Comparison of ENCODE assay signal across 9 mouse cellular contexts in genomic region chr2:118743261-118743943, GRCm38 (mm10). TPM values are rescaled to one million over a fixed set of nuclear protein-coding genes. Genes with fewer than 3 reads are reported as not detected.
DNase-seq lines count a peak whose midpoint lies in the region; ATAC-seq and TF ChIP-seq lines count a peak whose summit lies in the region.
"Had no signal": no experiment of that assay in that cellular context is flagged by ENCODE, and none has a peak within 500 bp of the region (broad histone marks: within the 10 kb centered on the region; RNA-seq: fewer than 3 reads in every experiment).

No protein-coding gene starts in this region.

- H3K9ac ChIP-seq in embryonic facial prominence, embryonic 14.5 days (ENCODE audit: low read depth, low read length), result no peak overlapping the region
- H3K9ac ChIP-seq: midbrain, embryonic 12.5 days had no signal

- H3K36me3 ChIP-seq in E14TG2a.4 (ENCODE audit: insufficient read depth, low read length), result no peaks in the 10 kb centered on the region
- no peaks in the 10 kb centered on the region for H3K36me3 ChIP-seq in embryonic facial prominence, embryonic 14.5 days (ENCODE audit: control insufficient read depth, insufficient read depth, low read length)
- H3K36me3 ChIP-seq: midbrain, embryonic 12.5 days had no signal

- H3K4me3 ChIP-seq in E14TG2a.4 (replicated peaks; ENCODE audit: low read length), result no peak overlapping the region
- H3K4me3 ChIP-seq in embryonic facial prominence, embryonic 14.5 days (ENCODE audit: low read depth, low read length), result no peak overlapping the region
- H3K4me3 ChIP-seq: midbrain, embryonic 12.5 days had no signal

- WGBS in embryonic facial prominence, embryonic 14.5 days, result 27% methylated on average over 8 of the region's 8 CpGs

- peaks cover 63% of the 10 kb centered on the region for H3K27me3 ChIP-seq in E14TG2a.4 (ENCODE audit: insufficient read depth, low read length)
- H3K27me3 ChIP-seq in embryonic facial prominence, embryonic 14.5 days (replicated peaks; ENCODE audit: control insufficient read depth, insufficient read depth, low read length), result peaks cover 14% of the 10 kb centered on the region

- no peak overlapping the region for H3K4me2 ChIP-seq in embryonic facial prominence, embryonic 14.5 days (ENCODE audit: low read depth, low read length)
- H3K4me2 ChIP-seq: midbrain, embryonic 12.5 days had no signal

- no peak for ATAC-seq in embryonic facial prominence, embryonic 14.5 days (ENCODE audit: low read depth)
- ATAC-seq in megakaryocyte-erythroid progenitor cell, adult 5-6 weeks (replicated peaks; ENCODE audit: low FRiP score, low TSS enrichment, poor library complexity, severe bottlenecking), result peak; percentile 56; the same call in 1 of the 2 replicates

- peak; percentile 78 for TF ChIP-seq CTCF in E14TG2a.4 (conservative IDR thresholded peaks at IDR 0.05; ENCODE audit: low read length)

- no peak overlapping the region for H3K27ac ChIP-seq in embryonic facial prominence, embryonic 14.5 days (replicated peaks; ENCODE audit: low read depth, low read length)
- H3K27ac ChIP-seq: midbrain, embryonic 12.5 days had no signal

- peaks cover 14% of the 10 kb centered on the region for H3K4me1 ChIP-seq in E14TG2a.4 (replicated peaks; ENCODE audit: low read depth, low read length)
- peaks cover 18% of the 10 kb centered on the region for H3K4me1 ChIP-seq in embryonic facial prominence, embryonic 14.5 days (ENCODE audit: control insufficient read depth, insufficient read depth, low read length)

- DNase-seq in layer of hippocampus, adult 11-12 months (ENCODE audit: low spot score), result peak; percentile 71
- no peak for DNase-seq in layer of hippocampus, postnatal 25 days (ENCODE audit: extremely low spot score in 1 of 2, low spot score in 1 of 2)
- peak; percentile 74 for DNase-seq in ZHBTc4 (ENCODE audit: low read depth, low spot score)
- peak; percentile 74 for DNase-seq in embryonic facial prominence, embryonic 14.5 days (ENCODE audit: low spot score)
- no peak for DNase-seq in left cerebral cortex, adult 8-10 months (ENCODE audit: low spot score in 2 of 2)

- no peaks in the 10 kb centered on the region for H3K9me3 ChIP-seq in E14TG2a.4 (ENCODE audit: low read length)
- H3K9me3 ChIP-seq in embryonic facial prominence, embryonic 14.5 days (ENCODE audit: control insufficient read depth, low read length), result no peaks in the 10 kb centered on the region
- H3K9me3 ChIP-seq: midbrain, embryonic 12.5 days had no signal

RNA-seq across cellular contexts. Expression of gene Inafm2, which starts 2.2 kb away (rescaled TPM):
- 10 to 100 TPM; 58.3 to 64.5 TPM for total RNA-seq in layer of hippocampus, postnatal 25 days (2021)
- polyA plus RNA-seq in embryonic facial prominence, embryonic 14.5 days (2014; fragmentation: Nextera tagmentation; extraction: Ambion mirVana), result 19.1 and 20.7 TPM in 2 replicates
- 14.5 and 20.5 TPM in 2 replicates for total RNA-seq in megakaryocyte-erythroid progenitor cell, adult 5-6 weeks (2014; fragmentation: Nextera tagmentation)
- total RNA-seq in megakaryocyte-erythroid progenitor cell, adult 5-6 weeks (2017), result 10.1 and 13.9 TPM in 2 replicates
- total RNA-seq in left cerebral cortex, adult 8-10 months (2022), result 10 to 100 TPM; 45.3 to 49.6 (median 47.4) TPM

RNA-seq across cellular contexts. Expression of gene Plcb2, which starts 15.2 kb away (rescaled TPM):
- total RNA-seq in layer of hippocampus, postnatal 25 days (2021), result 1 to 10 TPM; 2.0 to 2.4 TPM
- polyA plus RNA-seq in embryonic facial prominence, embryonic 14.5 days (2014; fragmentation: Nextera tagmentation; extraction: Ambion mirVana), result 0.85 and 1.2 TPM in 2 replicates
- 12.9 and 24.3 TPM in 2 replicates for total RNA-seq in megakaryocyte-erythroid progenitor cell, adult 5-6 weeks (2014; fragmentation: Nextera tagmentation)
- total RNA-seq in megakaryocyte-erythroid progenitor cell, adult 5-6 weeks (2017), result 6.2 and 16.3 TPM in 2 replicates
- 1 to 10 TPM; 2.9 to 5.7 (median 4.3) TPM for total RNA-seq in left cerebral cortex, adult 8-10 months (2022)

RNA-seq across cellular contexts. Expression of gene Ccdc9b, which starts 19.1 kb away (rescaled TPM):
- 1 to 10 TPM; 4.9 to 6.7 TPM for total RNA-seq in layer of hippocampus, postnatal 25 days (2021)
- 0.96 and 1.0 TPM in 2 replicates for polyA plus RNA-seq in embryonic facial prominence, embryonic 14.5 days (2014; fragmentation: Nextera tagmentation; extraction: Ambion mirVana)
- 0.27 and 1.5 TPM in 2 replicates for total RNA-seq in megakaryocyte-erythroid progenitor cell, adult 5-6 weeks (2014; fragmentation: Nextera tagmentation)
- total RNA-seq in megakaryocyte-erythroid progenitor cell, adult 5-6 weeks (2017), result 0.09 and 1.3 TPM in 2 replicates
- 1 to 10 TPM; 4.2 to 6.3 (median 5.7) TPM for total RNA-seq in left cerebral cortex, adult 8-10 months (2022)

RNA-seq across cellular contexts. Expression of gene Phgr1, which starts 29.2 kb away (rescaled TPM):
- total RNA-seq in layer of hippocampus, postnatal 25 days (2021), result not detected
- 0.35 TPM in 1 of 2 replicates, not detected in the other for polyA plus RNA-seq in embryonic facial prominence, embryonic 14.5 days (2014; fragmentation: Nextera tagmentation; extraction: Ambion mirVana)
- not detected in 2 replicates for total RNA-seq in megakaryocyte-erythroid progenitor cell, adult 5-6 weeks (2014; fragmentation: Nextera tagmentation)
- not detected in 2 replicates for total RNA-seq in megakaryocyte-erythroid progenitor cell, adult 5-6 weeks (2017)
- not detected for total RNA-seq in left cerebral cortex, adult 8-10 months (2022)
- polyA plus RNA-seq: frontal cortex, adult 2 months; midbrain, embryonic 12.5 days had no signal

RNA-seq across cellular contexts. Expression of gene Disp2, which starts 36.1 kb away (rescaled TPM):
- 100 to 1,000 TPM; 255 to 263 TPM for total RNA-seq in layer of hippocampus, postnatal 25 days (2021)
- 1.4 and 2.3 TPM in 2 replicates for polyA plus RNA-seq in embryonic facial prominence, embryonic 14.5 days (2014; fragmentation: Nextera tagmentation; extraction: Ambion mirVana)
- not detected in 2 replicates for total RNA-seq in megakaryocyte-erythroid progenitor cell, adult 5-6 weeks (2014; fragmentation: Nextera tagmentation)
- total RNA-seq in megakaryocyte-erythroid progenitor cell, adult 5-6 weeks (2017), result not detected in 2 replicates
- 100 to 1,000 TPM; 179 to 192 (median 185) TPM for total RNA-seq in left cerebral cortex, adult 8-10 months (2022)

Comparison
In these comparisons a context has a peak if more than half of its experiments do, and no peak if none do; other contexts are left out.
1. DNase-seq: peak in layer of hippocampus, adult 11-12 months (single experiment), ZHBTc4 (single experiment) and embryonic facial prominence, embryonic 14.5 days (single experiment); none in layer of hippocampus, postnatal 25 days (0 of 2) and left cerebral cortex, adult 8-10 months (0 of 2).